Mouse (Mus musculus) WW6 (cell line): ENCODE results near the gene Fcgbp.
"Not testable (repeated sequence)": the region's sequence is repeated elsewhere in the genome, so short reads cannot be mapped to it uniquely, and the experiment has no call there.

Source experiments
- DNase-seq: peaks from one replicate; pipeline ENCODE4 v3.0.0-alpha.2; 2013; ENCODE audit warnings: low read depth, low spot score

The Fcgbp gene

GRCm38 (mm10) chr7:28149841-28150240 lies 78.8 kb downstream of the Fcgbp start:
- DNase-seq = no peak

- DNase-seq = no peak
Observed at GRCm38 (mm10) chr7:28151584-28152221, 80.7 kb downstream of the Fcgbp start.

DNA sequence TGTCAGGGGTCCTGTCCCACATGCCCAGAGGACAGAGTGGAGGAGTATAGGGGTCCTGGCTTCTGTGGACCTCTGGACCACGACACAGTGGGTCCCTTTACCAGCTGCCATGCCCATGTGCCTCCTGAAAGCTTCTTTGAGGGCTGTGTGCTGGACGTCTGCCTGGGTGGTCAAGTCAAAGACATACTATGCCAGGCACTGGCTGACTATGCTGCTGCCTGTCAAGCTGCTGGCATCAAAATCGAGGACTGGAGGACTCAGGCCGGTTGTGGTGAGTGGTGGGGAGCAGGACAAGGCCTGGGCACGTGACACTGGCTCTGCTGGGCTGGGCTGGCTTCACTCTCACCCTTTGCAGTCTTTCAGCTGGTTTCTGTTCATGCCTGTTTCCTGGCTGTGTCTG lies 82.6 kb downstream of the Fcgbp start:
- DNase-seq = not testable (repeated sequence)

GRCm38 (mm10) chr7:28159292-28159691 lies 88.3 kb downstream of the Fcgbp start:
- no peak for DNase-seq

DNA sequence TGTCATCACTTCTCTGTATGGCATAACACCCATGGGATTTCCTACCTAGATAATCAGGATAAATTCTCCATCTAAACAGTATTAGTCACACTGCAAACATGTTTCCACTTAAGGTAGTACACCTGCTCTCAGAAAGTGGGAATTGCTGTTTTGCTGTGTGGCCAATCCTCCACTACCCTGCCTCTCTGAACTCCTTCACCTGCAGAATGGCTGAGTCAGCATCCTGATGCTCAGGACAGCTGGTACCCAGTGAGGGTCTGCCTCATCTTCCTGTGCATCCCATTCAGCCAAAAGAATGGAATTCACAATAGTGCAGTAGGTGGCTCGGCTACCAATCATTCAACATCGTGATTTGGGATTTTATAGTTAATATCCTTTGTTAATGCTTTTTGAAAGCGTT lies 88.9 kb downstream of the Fcgbp start:
- no peak for DNase-seq

DNA sequence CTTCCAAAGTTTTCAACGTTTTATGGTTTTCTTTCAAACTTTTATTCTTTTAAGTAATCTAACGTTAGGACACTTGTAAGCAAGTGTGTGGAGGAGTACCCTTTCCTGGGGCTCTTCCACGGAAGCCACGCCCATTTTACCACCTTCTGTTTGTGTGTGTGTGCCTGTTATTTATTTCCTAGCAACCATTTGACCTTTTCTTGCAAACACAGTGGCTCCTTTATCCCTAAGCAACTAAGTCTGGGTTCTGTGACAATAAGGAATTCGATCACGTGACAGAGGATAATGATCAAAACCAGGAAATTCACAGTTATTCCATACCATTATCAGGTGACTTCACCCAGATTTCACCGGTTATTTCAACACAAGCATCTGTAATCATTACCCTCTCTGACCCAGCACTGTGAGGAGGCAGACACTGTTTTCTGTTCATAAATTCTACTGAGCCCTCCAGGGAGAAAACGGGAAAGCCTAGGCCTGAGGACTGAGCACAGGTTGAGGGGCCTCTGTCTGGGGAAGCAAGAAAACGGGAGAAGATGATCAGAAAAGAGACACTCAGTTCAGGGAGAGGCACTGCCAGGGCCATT lies 90.2 kb downstream of the Fcgbp start:
- no peak for DNase-seq

GRCm38 (mm10) chr7:28165406-28165805 lies 94.4 kb downstream of the Fcgbp start:
- no peak for DNase-seq

- peak; percentile 58 for DNase-seq
Observed at GRCm38 (mm10) chr7:28168320-28169115, 97.5 kb downstream of the Fcgbp start.

DNA sequence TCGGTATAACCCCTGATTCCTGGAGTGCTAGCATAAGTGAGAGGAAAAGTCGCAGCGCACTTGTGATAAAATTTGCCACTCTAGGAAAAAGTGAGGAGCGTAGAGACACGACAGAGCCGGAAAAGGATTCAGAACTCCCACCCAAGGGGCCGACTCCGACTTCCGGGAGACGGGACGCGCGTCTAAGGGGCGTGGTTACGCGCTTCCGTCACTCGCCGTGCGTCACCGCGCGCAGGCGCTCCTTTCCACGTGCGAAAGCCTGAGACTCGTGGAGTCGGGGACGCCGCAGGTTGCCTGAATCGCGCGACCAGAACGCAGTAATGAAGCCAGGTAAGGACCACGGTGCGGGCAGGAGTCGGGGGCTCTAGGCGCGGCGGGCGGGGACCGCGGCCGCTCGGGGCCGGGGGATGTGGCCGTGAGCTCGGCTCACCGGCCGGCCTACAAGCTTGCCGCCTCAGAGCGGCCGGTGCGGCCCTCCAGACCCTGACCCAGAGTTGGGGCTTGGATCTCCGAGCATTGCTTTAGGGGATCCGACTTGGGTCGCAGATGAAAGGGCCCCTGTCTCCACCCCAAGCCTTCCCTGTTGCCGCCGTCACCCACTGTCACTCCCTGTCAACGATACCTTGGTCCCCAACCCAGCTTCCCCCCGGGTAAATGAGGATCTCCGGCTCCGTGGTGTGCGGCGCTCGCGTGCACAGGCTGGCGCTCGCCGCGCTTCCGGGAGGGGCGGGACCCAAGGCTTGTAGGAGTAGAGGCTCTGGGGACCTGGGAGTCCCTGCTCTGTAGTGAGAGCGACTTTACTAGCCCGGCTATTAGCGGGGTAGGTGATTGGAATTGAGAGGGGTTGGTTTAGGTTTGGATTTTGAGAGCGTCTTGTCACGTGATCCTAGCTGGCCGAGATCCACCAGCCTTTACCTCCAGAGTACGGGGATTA lies 98.7 kb downstream of the Fcgbp start, which contains the start of gene Fbl:
Gene Fbl, plus strand, starts transcription at position 222 of the 934 bp plus-strand sequence.
- peak; percentile 90 for DNase-seq
